Mouse (Mus musculus) frontal cortex, adult (tissue): ENCODE data around the gene Olfr566.

Source experiments
- ATAC-seq: cut with Nextera tagmentation; 2 replicates; pipeline ENCODE4 v1.9.2; 2017; ENCODE audit warnings: mild to moderate bottlenecking, moderate library complexity, mixed read lengths; ENCODE audit not compliant: low TSS enrichment

Gene Olfr566

GRCm38 (mm10) chr7:102858665-102859064, at the start of gene Olfr566:
TSS of gene Olfr566 (minus strand) at chr7:102858765.
- no peak for ATAC-seq

- ATAC-seq: no peak
Observed at GRCm38 (mm10) chr7:102890782-102891181, 32.2 kb upstream of the Olfr566 start, which contains the start of gene Olfr569. TSS of gene Olfr569 (minus strand) at chr7:102890882.

- no peak for ATAC-seq
Observed at GRCm38 (mm10) chr7:102876822-102877221, 18.3 kb upstream of the Olfr566 start, which contains the start of gene Olfr568. TSS of gene Olfr568 (plus strand) at chr7:102877122.

GRCm38 (mm10) chr7:102855807-102856206, 2.8 kb downstream of the Olfr566 start:
- no peak for ATAC-seq
